Mouse (Mus musculus) kidney, adult 2 months (tissue): ENCODE measurements at regions not wholly inside any gene's neighbourhood (a gene's known extent, or its start where the extent isn't known, plus 50 kb on each side); places are given as distances from the start of the nearest gene placed in this dataset.

Source experiments
- DNase-seq: peaks from one replicate; pipeline ENCODE4 v3.0.0; 2021
- H3K27ac ChIP-seq: fragments of 200-500 bp; 2 replicates; pipeline ENCODE4 v1.5.1; 2012; ENCODE audit warnings: low read depth, low read length, control low read depth, inconsistent platforms; ENCODE audit not compliant: insufficient read depth
- H3K27me3 ChIP-seq: fragments of 200-500 bp; replicated peaks from 2 replicates; pipeline ENCODE4 v1.6.1; 2012; ENCODE audit warnings: mild to moderate bottlenecking, moderate library complexity, low read length, inconsistent platforms; ENCODE audit not compliant: control insufficient read depth, insufficient read depth
- H3K36me3 ChIP-seq: fragments of 200-500 bp; 2 replicates; pipeline ENCODE4 v1.6.1; 2012; ENCODE audit warnings: mild to moderate bottlenecking, moderate library complexity, low read length, inconsistent platforms; ENCODE audit not compliant: control insufficient read depth, insufficient read depth
- H3K4me1 ChIP-seq: fragments of 200-500 bp; 2 replicates; pipeline ENCODE4 v1.6.1; 2011; ENCODE audit warnings: low read length; ENCODE audit not compliant: control insufficient read depth, insufficient read depth
- H3K4me3 ChIP-seq: fragments of 200-500 bp; 2 replicates; pipeline ENCODE4 v1.5.1; 2011; ENCODE audit warnings: mild to moderate bottlenecking, low read depth, low read length, control low read depth; ENCODE audit not compliant: insufficient read depth
- CTCF ChIP-seq: fragments of 200-500 bp; conservative IDR thresholded peaks from 2 replicates; pipeline ENCODE4 v1.5.1; 2011; ENCODE audit warnings: low read depth, mild to moderate bottlenecking, control low read depth, low read length, moderate library complexity, mixed read lengths; ENCODE audit not compliant: insufficient read depth, insufficient read length
- POLR2A ChIP-seq: fragments of 200-500 bp; IDR thresholded peaks from one replicate; pipeline ENCODE4 v1.6.1; 2011; ENCODE audit warnings: low read depth, low read length, control low read depth
- WGBS: fragments of 180-500 bp; shearing (Covaris S2); methylation state at CpG from one replicate; pipeline ENCODE4 v1.1.7; 2018; 5-methylcytosine and 5-hydroxymethylcytosine counted together

DNA sequence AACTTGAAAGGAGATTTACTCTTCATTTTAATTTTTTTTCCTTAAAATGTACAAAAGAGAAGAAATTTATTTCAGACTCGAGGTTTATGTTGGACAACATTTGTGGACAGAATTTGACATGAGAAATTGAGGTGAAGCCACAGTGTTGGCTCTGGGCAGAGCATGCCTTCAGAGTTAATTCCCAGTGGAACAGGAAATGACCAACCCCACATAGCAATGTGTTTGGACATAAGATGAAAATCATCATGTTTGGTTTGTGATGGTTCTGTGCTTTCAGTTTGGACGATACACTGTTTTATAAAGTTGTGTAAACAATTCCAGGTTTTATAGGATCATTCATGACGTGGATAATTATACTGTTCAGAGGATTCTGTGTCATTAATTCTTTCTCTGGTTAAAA is 271.9 kb upstream of the Mettl25 start:
- 41% methylated on average over 3 of the region's 3 CpGs for WGBS
- no peak for TF ChIP-seq CTCF
- TF ChIP-seq POLR2A = no peak
- Histone ChIP-seq H3K27ac (no peak overlapping the region), H3K4me1 (no peaks in the 10 kb centered on the region), H3K27me3 (no peaks in the 10 kb centered on the region), H3K36me3 (no peaks in the 10 kb centered on the region), H3K4me3 (no peak overlapping the region)
- DNase-seq = peak; percentile 7

DNA sequence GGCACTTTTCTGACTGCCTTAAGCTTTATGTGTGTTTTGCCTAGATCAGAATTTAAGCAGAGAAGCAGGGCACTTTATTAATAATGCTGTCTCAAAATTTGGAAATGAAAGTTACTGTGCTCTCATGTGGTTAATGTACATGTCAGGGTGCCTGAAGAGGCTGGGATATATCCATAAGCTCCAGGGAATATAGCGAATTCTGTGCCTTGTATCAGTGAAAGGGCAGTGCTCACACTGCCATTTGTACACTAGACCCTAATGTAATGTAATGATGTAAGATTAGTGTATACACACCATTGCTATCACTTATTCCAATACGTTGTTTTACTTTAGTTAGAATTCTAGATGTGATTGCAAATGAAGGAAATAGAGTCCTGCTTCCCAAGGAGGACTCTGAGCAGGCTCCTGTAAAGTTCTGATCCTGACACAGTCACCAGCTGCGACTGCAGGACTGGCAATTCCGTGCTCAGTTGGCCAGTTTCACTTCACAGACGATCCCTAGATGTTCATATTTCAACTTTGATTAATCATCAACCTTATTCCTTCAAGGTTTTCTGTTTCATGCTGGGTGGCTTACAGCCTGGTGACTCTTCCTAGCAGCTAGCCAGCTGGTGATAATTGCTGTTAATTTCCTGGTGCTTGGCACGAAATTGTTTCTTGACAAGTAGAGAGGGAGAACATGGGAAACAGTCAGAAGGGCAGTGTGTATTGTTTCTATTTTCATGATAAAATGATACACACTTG is 273.7 kb upstream of the Mettl25 start:
- peak; percentile 13 for DNase-seq
- Histone ChIP-seq H3K36me3 (no peaks in the 10 kb centered on the region), H3K27ac (no peak overlapping the region), H3K4me1 (no peaks in the 10 kb centered on the region), H3K4me3 (no peak overlapping the region), H3K27me3 (no peaks in the 10 kb centered on the region)
- WGBS = 34% methylated on average over 6 of the region's 6 CpGs
- no peak for TF ChIP-seq POLR2A
- TF ChIP-seq CTCF = no peak

- no peak for DNase-seq
- no peak overlapping the region for H3K4me3 ChIP-seq
- TF ChIP-seq CTCF = no peak
- no peak for TF ChIP-seq POLR2A
- H3K4me1 ChIP-seq = no peaks in the 10 kb centered on the region
- H3K27ac ChIP-seq = no peak overlapping the region
- no peaks in the 10 kb centered on the region for H3K36me3 ChIP-seq
- H3K27me3 ChIP-seq = no peaks in the 10 kb centered on the region
- WGBS = 69% methylated on average over 2 of the region's 2 CpGs
Measured at GRCm38 (mm10) chr10:106121826-106122225, 280.6 kb upstream of the Mettl25 start.

DNA sequence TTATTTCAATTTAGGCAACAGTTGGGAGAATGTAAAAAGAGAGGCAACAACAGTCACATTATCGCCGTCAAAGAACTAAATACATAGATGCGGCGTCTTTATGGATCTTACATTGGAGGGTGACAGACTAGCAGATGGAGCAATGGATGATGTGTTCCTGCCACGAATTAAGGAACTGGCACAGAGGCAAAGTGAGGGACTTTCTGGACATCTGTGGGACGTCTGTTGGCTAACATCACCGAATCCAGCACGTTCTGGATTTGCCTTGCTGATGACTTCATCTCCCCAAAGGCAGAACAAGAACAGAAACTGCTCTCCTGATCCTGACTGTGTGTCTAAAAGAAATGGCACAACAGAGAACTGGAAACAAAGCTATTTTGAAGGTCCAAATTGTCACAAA is 281.8 kb upstream of the Mettl25 start:
- 77% methylated on average over 8 of the region's 8 CpGs for WGBS
- no peak for TF ChIP-seq POLR2A
- TF ChIP-seq CTCF = no peak
- H3K4me3 ChIP-seq = no peak overlapping the region

GRCm38 (mm10) chr10:106172131-106172530 is 298.0 kb upstream of the Ppfia2 start:
- 35% methylated on average over 3 of the region's 3 CpGs for WGBS
- no peaks in the 10 kb centered on the region for H3K4me1 ChIP-seq
- DNase-seq = no peak
- TF ChIP-seq POLR2A (no peak), CTCF (no peak)
- no peaks in the 10 kb centered on the region for H3K27me3 ChIP-seq
- no peak overlapping the region for H3K27ac ChIP-seq
- H3K4me3 ChIP-seq = no peak overlapping the region
- H3K36me3 ChIP-seq = no peaks in the 10 kb centered on the region

More for the DNA sequence above, 281.8 kb upstream of the Mettl25 start:
- H3K36me3 ChIP-seq = no peaks in the 10 kb centered on the region
- no peaks in the 10 kb centered on the region for H3K4me1 ChIP-seq
- no peak for DNase-seq
- no peaks in the 10 kb centered on the region for H3K27me3 ChIP-seq
- H3K27ac ChIP-seq = no peak overlapping the region

- no peaks in the 10 kb centered on the region for H3K36me3 ChIP-seq
- H3K27ac ChIP-seq = no peak overlapping the region
- DNase-seq = no peak
- H3K27me3 ChIP-seq = no peaks in the 10 kb centered on the region
- H3K4me3 ChIP-seq = no peak overlapping the region
- H3K4me1 ChIP-seq = no peaks in the 10 kb centered on the region
- 41% methylated on average over 1 of the region's 1 CpGs for WGBS
- TF ChIP-seq CTCF = no peak
- TF ChIP-seq POLR2A = no peak
Measured at GRCm38 (mm10) chr10:106174433-106174832, 295.7 kb upstream of the Ppfia2 start.

- Histone ChIP-seq H3K4me3 (no peak overlapping the region), H3K27ac (no peak overlapping the region), H3K4me1 (no peaks in the 10 kb centered on the region), H3K27me3 (no peaks in the 10 kb centered on the region), H3K36me3 (no peaks in the 10 kb centered on the region)
- 72% methylated on average over 3 of the region's 3 CpGs for WGBS
- DNase-seq = no peak
- TF ChIP-seq CTCF = no peak
- TF ChIP-seq POLR2A = no peak
Measured at GRCm38 (mm10) chr10:106179651-106180050, 290.5 kb upstream of the Ppfia2 start.

- no peaks in the 10 kb centered on the region for H3K36me3 ChIP-seq
- no peak overlapping the region for H3K27ac ChIP-seq
- H3K4me3 ChIP-seq = no peak overlapping the region
- TF ChIP-seq CTCF (no peak), POLR2A (no peak)
- WGBS = 39% methylated on average over 2 of the region's 2 CpGs
- H3K27me3 ChIP-seq = no peaks in the 10 kb centered on the region
- H3K4me1 ChIP-seq = no peaks in the 10 kb centered on the region
- no peak for DNase-seq
Measured at GRCm38 (mm10) chr10:106202566-106202965, 267.6 kb upstream of the Ppfia2 start.
